Mouse (Mus musculus) limb, embryonic 14.5 days (tissue): ENCODE results near the gene Ints6. TPM values are rescaled to one million over a fixed set of nuclear protein-coding genes. Genes with fewer than 3 reads are reported as not detected.

ENCODE experiments used
- ATAC-seq: fragments of 200-750 bp; cut with Nextera tagmentation; 2 replicates; pipeline ENCODE4 v1.8.0; 2017; ENCODE audit warnings: low read depth, moderate number of reproducible peaks, moderate TSS enrichment; ENCODE audit not compliant: low FRiP score
- DNase-seq: peaks from one replicate; pipeline ENCODE4 v3.0.0-alpha.2; 2015; ENCODE audit warnings: low spot score
- H3K27ac ChIP-seq: fragments of 300-500 bp; sonication (generic); replicated peaks from 2 replicates; pipeline ENCODE4 v1.5.1; 2014; ENCODE audit warnings: low read depth, mild to moderate bottlenecking, low read length, moderate library complexity, mixed read lengths
- H3K27me3 ChIP-seq: fragments of 300-500 bp; sonication (generic); 2 replicates; pipeline ENCODE4 v1.6.1; 2014; ENCODE audit warnings: low read length, mixed read lengths; ENCODE audit not compliant: control insufficient read depth, insufficient read depth
- H3K36me3 ChIP-seq: fragments of 300-500 bp; sonication (generic); 2 replicates; pipeline ENCODE4 v1.6.1; 2014; ENCODE audit warnings: mild to moderate bottlenecking, low read length, moderate library complexity, mixed read lengths; ENCODE audit not compliant: control insufficient read depth, insufficient read depth
- H3K4me1 ChIP-seq: fragments of 300-500 bp; sonication (generic); 2 replicates; pipeline ENCODE4 v1.6.1; 2014; ENCODE audit warnings: antibody characterized with exemption, low read length, mixed read lengths; ENCODE audit not compliant: control insufficient read depth, insufficient read depth
- H3K4me2 ChIP-seq: fragments of 300-500 bp; sonication (generic); replicated peaks from 2 replicates; pipeline ENCODE4 v1.6.1; 2014; ENCODE audit warnings: low read depth, mild to moderate bottlenecking, low read length, moderate library complexity; ENCODE audit not compliant: severe bottlenecking
- H3K4me3 ChIP-seq: fragments of 300-500 bp; sonication (generic); replicated peaks from 2 replicates; pipeline ENCODE4 v1.5.1; 2014; ENCODE audit warnings: low read length
- H3K9ac ChIP-seq: fragments of 300-500 bp; sonication (generic); 2 replicates; pipeline ENCODE4 v1.6.1; 2014; ENCODE audit warnings: mild to moderate bottlenecking, low read depth, low read length, moderate library complexity; ENCODE audit not compliant: severe bottlenecking
- H3K9me3 ChIP-seq: fragments of 300-500 bp; sonication (generic); 2 replicates; pipeline ENCODE4 v1.6.1; 2016; ENCODE audit warnings: low read length; ENCODE audit not compliant: control insufficient read depth
- POLR2A ChIP-seq: fragments of 200-500 bp; IDR thresholded peaks from 2 replicates; pipeline ENCODE4 v1.8.0; 2012; ENCODE audit warnings: inconsistent platforms, mild to moderate bottlenecking, moderate library complexity, borderline replicate concordance; ENCODE audit not compliant: insufficient read depth, insufficient read length; ENCODE audit errors: extremely low read depth
- WGBS: fragments of 180-500 bp; shearing (Covaris S2); extraction: QIAGEN DNeasy Blood & Tissue Kit; methylation state at CpG from one replicate; pipeline ENCODE4 v1.1.7; 2014; 5-methylcytosine and 5-hydroxymethylcytosine counted together
- polyA plus RNA-seq, 2 experiments: library from polyadenylated mRNA; depleted of rRNA in 1 of 2; stranded (reverse) in 1 of 2; unstranded in 1 of 2; fragments of >200 nt; fragmentation: Nextera tagmentation in 1 of 2; extraction: Ambion mirVana in 1 of 2; gene quantifications; 2 replicates each; pipeline versions ENCODE4 v1.2.1 to v1.2.3; 2012 to 2014

The Ints6 gene
- polyA plus RNA-seq, 2 experiments = 18.9 to 27.3 TPM

DNA sequence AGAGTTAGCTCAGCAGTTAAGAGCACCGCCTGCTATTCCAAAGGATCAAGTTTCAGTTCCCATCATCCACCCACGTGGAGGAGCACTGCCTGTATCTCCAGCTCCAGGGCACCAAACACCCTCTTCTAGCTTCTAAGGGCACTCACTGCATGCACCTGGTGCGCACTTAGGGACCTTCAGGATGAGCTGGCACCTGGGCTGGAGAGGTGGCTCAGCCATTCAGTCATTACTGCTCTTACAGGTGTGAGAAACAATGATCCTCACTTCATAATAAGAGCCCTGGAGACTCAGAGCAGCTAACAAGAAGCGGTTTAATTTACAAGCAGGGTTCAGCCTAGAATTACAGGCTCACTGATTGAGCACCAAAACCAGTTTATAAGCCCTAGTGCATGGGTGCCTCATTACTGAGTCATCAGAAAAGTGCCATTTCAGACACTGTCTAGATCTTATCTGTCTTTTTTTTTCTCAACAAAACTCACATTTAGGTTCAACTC is 37.7 kb upstream of the Ints6 start:
- H3K4me2 ChIP-seq = peak overlapping the region; percentile 36; the same call in 1 of the 2 replicates
- TF ChIP-seq POLR2A = no peak
- ATAC-seq (no peak), DNase-seq (peak; percentile 20)
- no peaks in the 10 kb centered on the region for H3K9me3 ChIP-seq
- H3K27ac ChIP-seq = no peak overlapping the region
- 3% methylated on average over 4 of the region's 4 CpGs for WGBS
- no peaks in the 10 kb centered on the region for H3K36me3 ChIP-seq
- no peak overlapping the region for H3K4me3 ChIP-seq
- no peak overlapping the region for H3K9ac ChIP-seq
- no peaks in the 10 kb centered on the region for H3K27me3 ChIP-seq
- H3K4me1 ChIP-seq = no peaks in the 10 kb centered on the region

DNA sequence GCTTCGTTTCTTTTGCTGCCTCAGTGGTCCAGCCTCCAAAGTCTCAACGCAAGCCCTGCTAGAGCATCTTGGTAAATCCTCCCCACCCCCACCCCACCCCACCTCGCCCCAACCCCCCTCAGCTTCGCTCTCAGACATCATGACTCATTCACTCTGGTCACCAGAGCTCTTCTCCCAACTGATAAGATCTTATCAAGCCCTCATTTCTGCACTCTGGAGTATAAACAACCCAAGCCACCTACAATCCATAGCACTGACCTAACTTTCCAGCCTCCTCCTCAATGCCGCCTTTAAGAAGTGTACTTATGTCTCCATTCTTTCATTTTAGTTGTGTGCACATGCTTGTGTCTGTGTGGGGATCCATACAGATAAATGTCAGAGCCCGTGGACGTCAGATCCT is 34.8 kb upstream of the Ints6 start:
- H3K4me3 ChIP-seq = no peak overlapping the region
- no peaks in the 10 kb centered on the region for H3K27me3 ChIP-seq
- 68% methylated on average over 7 of the region's 7 CpGs for WGBS
- H3K9ac ChIP-seq = no peak overlapping the region
- ATAC-seq (no peak), DNase-seq (no peak)
- H3K9me3 ChIP-seq = no peaks in the 10 kb centered on the region
- no peak for TF ChIP-seq POLR2A
- no peaks in the 10 kb centered on the region for H3K36me3 ChIP-seq
- no peak overlapping the region for H3K27ac ChIP-seq
- H3K4me1 ChIP-seq = no peaks in the 10 kb centered on the region
- H3K4me2 ChIP-seq = no peak overlapping the region

DNA sequence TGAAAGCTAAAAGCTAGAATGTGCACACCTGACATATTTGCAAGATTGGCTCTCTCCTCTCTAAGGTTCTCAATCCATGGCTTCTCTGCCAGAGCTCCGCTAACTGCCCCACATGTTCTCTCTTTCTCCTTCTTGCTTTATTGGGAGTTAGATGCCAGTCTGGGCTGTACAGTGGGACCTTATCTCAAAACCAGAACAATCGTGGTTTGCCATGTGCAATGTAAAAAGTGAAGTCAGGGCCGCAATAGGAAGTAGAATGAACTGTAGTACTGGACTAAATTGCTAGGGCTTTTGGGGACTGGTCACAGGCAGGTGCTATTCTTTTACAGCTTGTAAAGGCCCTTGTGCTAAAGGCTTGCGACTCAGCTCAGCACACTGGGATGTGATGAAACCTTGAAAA is 28.3 kb upstream of the Ints6 start:
- Histone ChIP-seq H3K36me3 (no peaks in the 10 kb centered on the region), H3K9me3 (no peaks in the 10 kb centered on the region), H3K4me3 (no peak overlapping the region), H3K4me1 (no peaks in the 10 kb centered on the region), H3K9ac (no peak overlapping the region), H3K27me3 (no peaks in the 10 kb centered on the region), H3K27ac (no peak overlapping the region), H3K4me2 (no peak overlapping the region)
- WGBS = 64% methylated on average over 4 of the region's 4 CpGs
- no peak for TF ChIP-seq POLR2A
- no peak for ATAC-seq
- no peak for DNase-seq

DNA sequence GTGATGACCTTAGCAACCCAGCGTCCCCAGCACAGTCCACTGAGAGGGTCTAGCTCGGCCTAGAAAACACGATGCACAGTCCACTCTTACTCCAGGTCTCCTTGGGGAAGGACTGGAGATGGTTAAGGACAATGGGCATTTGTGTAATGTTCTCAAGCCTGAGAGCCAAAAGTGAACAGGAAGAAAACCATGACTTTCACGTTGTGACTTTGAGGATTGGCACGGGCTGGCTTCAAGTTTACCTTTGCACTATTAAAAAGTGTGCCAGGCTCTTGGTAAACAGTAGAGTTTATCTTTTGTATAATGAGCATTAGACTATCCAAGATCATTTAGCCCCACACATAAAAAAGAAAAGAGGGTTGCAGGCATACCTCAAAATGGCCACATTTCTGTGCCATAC is 22.0 kb upstream of the Ints6 start:
- 83% methylated on average over 5 of the region's 5 CpGs for WGBS
- Histone ChIP-seq H3K36me3 (no peaks in the 10 kb centered on the region), H3K4me3 (no peak overlapping the region), H3K27ac (no peak overlapping the region), H3K4me2 (no peak overlapping the region), H3K9ac (no peak overlapping the region), H3K27me3 (no peaks in the 10 kb centered on the region), H3K9me3 (no peaks in the 10 kb centered on the region), H3K4me1 (no peaks in the 10 kb centered on the region)
- no peak for TF ChIP-seq POLR2A
- DNase-seq (no peak), ATAC-seq (no peak)

DNA sequence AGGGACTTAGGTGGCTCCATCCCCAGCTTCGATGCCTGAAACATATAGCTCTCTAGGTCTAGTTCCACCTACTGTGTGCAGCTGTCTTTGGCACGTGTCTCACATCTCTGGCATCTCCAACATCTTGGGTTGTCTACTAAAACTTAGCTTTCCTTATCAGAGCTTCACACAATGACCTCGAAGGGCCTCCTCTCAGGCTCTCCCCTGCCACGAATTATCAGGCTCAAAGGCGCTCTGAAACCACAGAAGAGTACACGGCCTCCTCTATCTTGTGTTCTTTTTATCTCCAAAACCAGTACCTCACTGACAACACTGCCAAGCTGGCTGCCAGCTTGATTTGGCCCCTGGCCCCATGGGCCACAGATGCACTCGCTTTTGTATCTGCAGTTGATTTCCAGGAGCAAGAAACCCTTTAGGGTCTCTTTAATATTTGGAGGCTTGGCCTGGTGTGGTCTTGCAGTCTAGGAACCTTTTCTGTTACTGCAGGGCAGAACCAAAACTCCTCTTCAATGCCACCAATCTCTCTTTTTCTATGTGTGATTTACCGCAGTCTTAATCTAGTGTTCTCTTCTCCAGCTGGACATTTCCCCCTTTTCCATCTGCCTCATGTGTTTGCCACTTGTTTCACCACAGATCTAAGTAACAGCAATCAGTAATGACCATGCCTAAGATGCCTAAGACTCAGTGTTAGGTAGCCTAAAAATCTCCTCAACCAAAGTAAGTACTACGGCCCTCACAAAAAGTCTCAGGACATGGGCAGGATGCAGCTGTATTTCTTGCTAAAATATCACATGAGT is 19.7 kb upstream of the Ints6 start:
- Histone ChIP-seq H3K27me3 (no peaks in the 10 kb centered on the region), H3K9ac (no peak overlapping the region), H3K4me1 (no peaks in the 10 kb centered on the region), H3K4me2 (no peak overlapping the region), H3K4me3 (no peak overlapping the region), H3K9me3 (no peaks in the 10 kb centered on the region), H3K36me3 (no peaks in the 10 kb centered on the region), H3K27ac (no peak overlapping the region)
- no peak for ATAC-seq
- DNase-seq = no peak
- 87% methylated on average over 9 of the region's 9 CpGs for WGBS
- TF ChIP-seq POLR2A = no peak

DNA sequence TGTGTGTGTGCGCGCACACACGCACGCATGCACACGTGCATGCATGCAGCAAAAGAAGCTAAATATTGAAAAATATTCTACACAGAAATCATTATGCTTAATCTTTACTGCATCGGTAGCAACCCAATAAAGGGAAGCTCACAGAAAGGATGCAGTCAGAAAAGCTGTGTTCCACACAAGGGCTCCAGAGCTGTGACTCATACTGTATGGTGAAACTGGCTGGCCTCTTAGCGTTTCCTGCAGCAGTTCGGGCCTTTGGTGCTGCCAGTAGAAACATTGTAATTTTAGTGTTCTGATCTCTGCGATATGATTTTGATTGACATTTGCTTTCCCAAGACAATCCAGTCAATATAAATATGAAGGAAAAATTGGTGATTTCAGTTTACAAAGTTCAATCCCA is 17.1 kb upstream of the Ints6 start:
- DNase-seq (no peak), ATAC-seq (no peak)
- H3K27me3 ChIP-seq = no peaks in the 10 kb centered on the region
- H3K9me3 ChIP-seq = no peaks in the 10 kb centered on the region
- H3K36me3 ChIP-seq = no peaks in the 10 kb centered on the region
- whole genome bisulfite sequencing = 94% methylated on average over 9 of the region's 9 CpGs
- H3K4me1 ChIP-seq = no peaks in the 10 kb centered on the region
- H3K27ac ChIP-seq = no peak overlapping the region
- no peak overlapping the region for H3K4me2 ChIP-seq
- TF ChIP-seq POLR2A = no peak
- no peak overlapping the region for H3K4me3 ChIP-seq
- no peak overlapping the region for H3K9ac ChIP-seq
